Mouse (Mus musculus): Measurements from ENCODE around the gene Ywhae. TPM values are rescaled to one million over a fixed set of nuclear protein-coding genes. Genes with fewer than 3 reads are reported as not detected.

Ywhae gene
- total RNA-seq, 2 experiments from 2014 or later, result 594 to 617 TPM

GRCm38 (mm10) chr11:75794602-75795320 lies 62.1 kb downstream of the Ywhae start:
- DNase-seq, result peak; percentile 61 to 74

- DNase-seq, result no peak
These were observed 62.6 kb downstream of the Ywhae start for GRCm38 (mm10) chr11:75795321-75795636.

DNA sequence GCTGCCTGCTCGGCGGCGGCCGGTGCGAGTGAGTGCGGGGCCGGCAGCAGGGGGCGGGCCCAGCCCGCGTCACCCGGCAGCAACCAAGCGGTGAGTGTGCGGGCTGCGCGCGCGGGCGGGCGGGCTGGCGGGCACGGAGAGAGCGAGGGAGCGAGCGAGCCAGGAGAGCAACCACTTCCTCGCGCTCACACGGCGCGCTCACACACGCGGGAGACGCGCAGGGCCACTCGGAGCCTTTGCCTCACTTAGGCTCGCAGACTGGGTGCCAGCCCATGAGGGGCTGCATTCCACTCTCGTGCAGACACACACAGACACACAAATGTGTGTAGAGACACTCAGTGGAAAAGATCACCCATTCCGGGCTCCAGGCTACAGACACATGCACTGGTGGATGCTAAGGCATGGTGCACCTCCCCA lies 63.4 kb downstream of the Ywhae start, which contains the start of gene Doc2b:
Gene Doc2b (minus strand): TSS at position 21 of the 417 bp plus-strand sequence.
- peak; percentile 78 to 85 for DNase-seq

GRCm38 (mm10) chr11:75796536-75797246 lies 64.0 kb downstream of the Ywhae start:
- DNase-seq, result no peak

DNA sequence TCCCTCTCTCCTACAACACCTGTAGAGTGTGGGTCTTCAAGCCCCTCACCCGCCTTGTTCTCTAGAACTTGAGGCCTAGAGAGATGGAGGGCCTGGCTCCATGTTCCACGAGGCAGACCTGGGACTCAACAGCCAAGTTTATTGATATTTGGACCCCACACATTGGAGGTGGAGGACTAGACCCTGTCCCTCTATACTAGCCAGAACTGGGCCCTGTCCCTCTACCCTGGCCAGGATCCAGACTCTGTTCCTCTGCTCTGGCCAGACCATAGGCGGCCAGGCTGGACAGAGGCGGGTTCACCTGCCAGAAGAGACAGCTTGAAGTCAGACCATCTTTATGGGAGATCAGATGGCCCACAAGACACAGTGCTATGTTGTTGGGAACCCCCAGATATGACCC lies 68.7 kb downstream of the Ywhae start:
- no peak for DNase-seq

GRCm38 (mm10) chr11:75801771-75802550 lies 69.3 kb downstream of the Ywhae start:
- DNase-seq, result no peak

DNA sequence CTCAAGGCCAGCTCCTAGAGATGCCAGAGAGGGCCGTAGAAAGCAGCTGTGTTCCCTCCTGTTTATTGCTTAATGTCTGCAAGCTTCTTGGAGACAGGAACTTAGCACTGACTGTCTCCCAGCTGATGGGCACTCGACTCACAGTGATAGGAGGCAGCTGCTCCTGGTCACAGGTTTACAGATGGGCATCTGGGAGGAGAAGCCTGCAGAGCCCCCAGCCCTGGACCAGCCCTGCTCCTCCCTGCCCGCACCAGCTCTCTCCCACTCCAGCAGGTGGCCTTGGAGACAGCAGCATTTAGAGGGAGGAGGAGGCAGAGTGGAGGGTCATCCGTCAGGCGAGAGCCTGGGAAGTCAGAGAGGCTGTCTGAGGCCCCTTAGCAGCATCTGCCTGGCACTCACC lies 74.8 kb downstream of the Ywhae start:
- peak; percentile 51 to 53 for DNase-seq

DNA sequence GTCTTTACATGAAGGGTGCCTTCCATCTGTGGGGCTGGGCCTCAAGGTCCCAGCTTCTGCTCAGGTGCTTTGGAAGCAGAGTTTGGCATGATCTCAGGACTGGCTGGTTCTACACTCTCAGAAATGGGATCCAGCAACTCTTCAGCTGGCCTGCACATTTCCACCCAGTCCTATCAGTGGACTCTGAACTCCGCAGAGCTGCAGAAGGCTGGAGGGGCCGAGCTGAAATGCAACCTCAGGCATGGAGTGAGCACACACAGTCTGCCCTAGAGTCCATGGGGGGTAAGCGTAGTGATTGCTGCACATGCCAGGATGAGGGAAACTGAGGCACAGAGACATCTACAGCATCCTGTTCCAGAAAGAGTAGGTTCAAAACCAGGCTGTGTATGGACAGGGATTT lies 77.9 kb downstream of the Ywhae start:
- DNase-seq, result no peak

- peak; percentile 98 to 99 for DNase-seq
These were observed 79.2 kb downstream of the Ywhae start for GRCm38 (mm10) chr11:75811900-75812299.

DNA sequence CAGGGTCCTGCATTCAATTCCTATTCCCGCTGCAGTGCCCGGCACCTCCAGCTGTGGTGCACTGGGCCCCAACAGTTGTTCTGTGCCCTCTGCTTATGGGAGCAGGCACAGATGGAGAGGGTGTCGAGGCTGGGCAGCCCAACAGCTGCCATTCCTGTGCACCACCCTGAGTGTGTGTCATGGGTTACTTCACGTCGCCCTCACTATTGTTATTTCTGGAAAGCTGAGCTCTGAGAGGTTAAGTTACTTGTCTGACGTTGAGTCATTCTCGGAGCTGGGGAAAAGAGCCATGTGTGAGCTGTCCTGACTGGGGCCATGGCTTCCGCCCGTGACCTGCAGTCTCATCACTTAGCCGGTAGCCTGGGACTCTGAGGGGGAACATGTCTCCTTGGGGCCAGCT lies 80.4 kb downstream of the Ywhae start:
- peak; percentile 60 to 63 for DNase-seq

Other genes starting within 250 kb of the Ywhae start
- gene Prpf8, start 246.1 kb upstream of the Ywhae start, total RNA-seq (2021), result 100 to 1,000 TPM; 146 to 161 TPM
- gene Rilp, start 222.8 kb upstream of the Ywhae start, total RNA-seq (2021), result 10 to 100 TPM in 1 of 2 experiments, 1 to 10 TPM in 1; 9.3 to 11.5 TPM
- gene Scarf1, start 219.3 kb upstream of the Ywhae start, total RNA-seq (2021), result 1 to 10 TPM; 8.7 TPM
- 10 to 100 TPM; 21.4 TPM for gene Slc43a2, start 201.2 kb upstream of the Ywhae start, total RNA-seq (2021)
- gene Pitpna, start 144.8 kb upstream of the Ywhae start, total RNA-seq (2021), result 100 to 1,000 TPM; 169 to 177 TPM
- 10 to 100 TPM; 27.9 to 48.1 TPM for gene Inpp5k, start 101.9 kb upstream of the Ywhae start, total RNA-seq (2021)
- gene Myo1c, start 82.4 kb upstream of the Ywhae start, total RNA-seq (2021), result 100 to 1,000 TPM; 155 to 158 TPM
- 100 to 1,000 TPM; 119 TPM for gene Crk, start 53.6 kb upstream of the Ywhae start, total RNA-seq (2021)
- gene Doc2b, start 63.2 kb downstream of the Ywhae start, total RNA-seq (2021), result 10 to 100 TPM; 14.1 to 17.5 TPM
- gene Rph3al, start 205.6 kb downstream of the Ywhae start, total RNA-seq (2021), result 10 to 100 TPM; 14.5 to 14.8 TPM

All from adrenal gland, postnatal 36 days (tissue).